Mouse (Mus musculus) embryonic fibroblast, embryonic 13.5 days (primary cell): ENCODE data around the gene Rora.

Experiments
- CTCF ChIP-seq: IDR thresholded peaks from 2 replicates; pipeline ENCODE4 v1.5.1; 2011; ENCODE audit warnings: mild to moderate bottlenecking, control low read depth, low read length, moderate library complexity, borderline replicate concordance; ENCODE audit not compliant: insufficient read depth
- POLR2A ChIP-seq: IDR thresholded peaks from 2 replicates; pipeline ENCODE4 v1.6.1; 2011; ENCODE audit warnings: low read depth, mild to moderate bottlenecking, control low read depth, low read length, moderate library complexity

GRCm38 (mm10) chr9:68898286-68898685 lies 244.7 kb downstream of the Rora start:
- TF ChIP-seq CTCF (no peak), POLR2A (no peak)
